Mouse (Mus musculus) heart, adult 11 months (tissue): Measurements from ENCODE around the gene Tcf3.

Experiments used
- DNase-seq: peaks from one replicate; pipeline ENCODE4 v3.0.0; 2022

Gene Tcf3

GRCm38 (mm10) chr10:80384115-80384639, 49.3 kb downstream of the Tcf3 start:
- peak; percentile 91 for DNase-seq

GRCm38 (mm10) chr10:80383431-80383830, 50.0 kb downstream of the Tcf3 start:
- DNase-seq: peak; percentile 89

- no peak for DNase-seq
Measured at GRCm38 (mm10) chr10:80382641-80383365, 50.6 kb downstream of the Tcf3 start.

GRCm38 (mm10) chr10:80377716-80378115, 55.7 kb downstream of the Tcf3 start:
- DNase-seq: no peak

- DNase-seq: peak; percentile 96
Measured at GRCm38 (mm10) chr10:80376160-80376559, 57.3 kb downstream of the Tcf3 start.

GRCm38 (mm10) chr10:80374063-80374462, 59.4 kb downstream of the Tcf3 start:
- no peak for DNase-seq

GRCm38 (mm10) chr10:80372706-80373105, 60.7 kb downstream of the Tcf3 start:
- DNase-seq: no peak

- DNase-seq: no peak
Measured at GRCm38 (mm10) chr10:80371983-80372382, 61.5 kb downstream of the Tcf3 start.

- peak; percentile 93 for DNase-seq
Measured at GRCm38 (mm10) chr10:80371411-80371966, 62.0 kb downstream of the Tcf3 start.

GRCm38 (mm10) chr10:80369995-80370747, 63.3 kb downstream of the Tcf3 start:
- DNase-seq: no peak

GRCm38 (mm10) chr10:80368392-80368791, 65.1 kb downstream of the Tcf3 start:
- DNase-seq: no peak

GRCm38 (mm10) chr10:80367954-80368353, 65.5 kb downstream of the Tcf3 start:
- no peak for DNase-seq

GRCm38 (mm10) chr10:80365736-80366135, 67.7 kb downstream of the Tcf3 start:
- DNase-seq: no peak

- no peak for DNase-seq
Measured at GRCm38 (mm10) chr10:80363734-80364133, 69.7 kb downstream of the Tcf3 start.
